Mouse (Mus musculus) testis, adult 2 months (tissue): ENCODE results near the gene Hist1h2bp. TPM values are rescaled to one million over a fixed set of nuclear protein-coding genes. Genes with fewer than 3 reads are reported as not detected.
"Not testable (repeated sequence)": the region's sequence is repeated elsewhere in the genome, so short reads cannot be mapped to it uniquely, and the experiment has no call there.

Source experiments
- H3K27ac ChIP-seq: fragments of 200-500 bp; 2 replicates; pipeline ENCODE4 v1.5.1; 2012; ENCODE audit warnings: low read depth, low read length; ENCODE audit not compliant: control insufficient read depth, insufficient read depth
- H3K27me3 ChIP-seq: fragments of 200-500 bp; 2 replicates; pipeline ENCODE4 v1.6.1; 2012; ENCODE audit warnings: mild to moderate bottlenecking, low read length, moderate library complexity; ENCODE audit not compliant: control insufficient read depth, insufficient read depth
- H3K36me3 ChIP-seq: fragments of 200-500 bp; 2 replicates; pipeline ENCODE4 v1.6.1; 2012; ENCODE audit warnings: mild to moderate bottlenecking, low read length; ENCODE audit not compliant: control insufficient read depth, insufficient read depth
- H3K4me1 ChIP-seq: fragments of 200-500 bp; 2 replicates; pipeline ENCODE4 v1.6.1; 2012; ENCODE audit warnings: low read length; ENCODE audit not compliant: control insufficient read depth, insufficient read depth
- H3K4me3 ChIP-seq: fragments of 200-500 bp; 2 replicates; pipeline ENCODE4 v1.5.1; 2012; ENCODE audit warnings: low read depth, mild to moderate bottlenecking, low read length, moderate library complexity, mixed read lengths; ENCODE audit not compliant: control insufficient read depth
- CTCF ChIP-seq: fragments of 200-500 bp; IDR thresholded peaks from 2 replicates; pipeline ENCODE4 v1.5.1; 2012; ENCODE audit warnings: low read depth, mild to moderate bottlenecking, inconsistent platforms, low read length, moderate library complexity; ENCODE audit not compliant: control insufficient read depth, insufficient read depth, insufficient replicate concordance
- POLR2A ChIP-seq: fragments of 200-500 bp; IDR thresholded peaks from 2 replicates; pipeline ENCODE4 v1.6.1; 2012; ENCODE audit warnings: low read depth, mild to moderate bottlenecking, inconsistent platforms, low read length, moderate library complexity; ENCODE audit not compliant: control insufficient read depth
- polyA plus RNA-seq: library from polyadenylated mRNA; depleted of rRNA; stranded (reverse); fragments of >200 nt; gene quantifications from 2 replicates; pipeline ENCODE4 v1.2.3, GENCODE M21; 2012; rRNA removed

Hist1h2bp gene
- 155 and 156 TPM in 2 replicates for polyA plus RNA-seq

- Histone ChIP-seq H3K4me3 (peak within 1 kb of the TSS; percentile 88), H3K27ac (peak within 1 kb of the TSS; percentile 84)
- not testable (repeated sequence) for H3K4me1 ChIP-seq, H3K36me3 ChIP-seq, H3K27me3 ChIP-seq
- TF ChIP-seq POLR2A = peak; percentile 63; the same call in 1 of the 2 replicates
Measured at GRCm38 (mm10) chr13:21786899-21787629, at the start of gene Hist1h2bp, which contains the start of gene Hist1h2an. TSS of gene Hist1h2bp (plus strand) at chr13:21787461. TSS of gene Hist1h2an (minus strand) at chr13:21787218.

GRCm38 (mm10) chr13:21745006-21745405 is 42.3 kb upstream of the Hist1h2bp start:
- no peaks in the 10 kb centered on the region for H3K4me1 ChIP-seq
- H3K27me3 ChIP-seq = no peaks in the 10 kb centered on the region
- H3K4me3 ChIP-seq = no peak overlapping the region
- H3K27ac ChIP-seq = no peak overlapping the region
- H3K36me3 ChIP-seq = no peaks in the 10 kb centered on the region
- TF ChIP-seq POLR2A (no peak), CTCF (no peak)

- H3K27me3 ChIP-seq = no peaks in the 10 kb centered on the region
- no peak overlapping the region for H3K4me3 ChIP-seq
- no peaks in the 10 kb centered on the region for H3K36me3 ChIP-seq
- peak overlapping the region; percentile 25 for H3K27ac ChIP-seq
- H3K4me1 ChIP-seq = peaks cover 3% of the 10 kb centered on the region
- no peak for TF ChIP-seq POLR2A
- TF ChIP-seq CTCF = no peak
Measured at GRCm38 (mm10) chr13:21749387-21750158, 37.7 kb upstream of the Hist1h2bp start.

- TF ChIP-seq POLR2A = peak; percentile 74
- Histone ChIP-seq H3K27ac (peak within 1 kb of the TSS; percentile 65), H3K4me3 (peak within 1 kb of the TSS; percentile 42)
- not testable (repeated sequence) for H3K4me1 ChIP-seq, H3K27me3 ChIP-seq, H3K36me3 ChIP-seq
Measured at GRCm38 (mm10) chr13:21750159-21751017, 36.9 kb upstream of the Hist1h2bp start, which contains the start of gene Hist1h4k. TSS of gene Hist1h4k (minus strand) at chr13:21750505.

GRCm38 (mm10) chr13:21751417-21751816 is 35.8 kb upstream of the Hist1h2bp start:
- H3K36me3 ChIP-seq = no peaks in the 10 kb centered on the region
- H3K4me3 ChIP-seq = no peak overlapping the region
- no peaks in the 10 kb centered on the region for H3K27me3 ChIP-seq
- no peak overlapping the region for H3K27ac ChIP-seq
- TF ChIP-seq POLR2A = no peak
- no peak for TF ChIP-seq CTCF
- peaks cover 3% of the 10 kb centered on the region for H3K4me1 ChIP-seq

GRCm38 (mm10) chr13:21751827-21752226 is 35.4 kb upstream of the Hist1h2bp start:
- H3K4me3 ChIP-seq = no peak overlapping the region
- TF ChIP-seq CTCF (no peak), POLR2A (no peak)
- peaks cover 3% of the 10 kb centered on the region for H3K4me1 ChIP-seq
- H3K36me3 ChIP-seq = no peaks in the 10 kb centered on the region
- no peak overlapping the region for H3K27ac ChIP-seq
- H3K27me3 ChIP-seq = no peaks in the 10 kb centered on the region

- no peak for TF ChIP-seq CTCF
- no peak for TF ChIP-seq POLR2A
- Histone ChIP-seq H3K4me3 (no peak overlapping the region), H3K27ac (no peak overlapping the region), H3K27me3 (no peaks in the 10 kb centered on the region), H3K36me3 (no peaks in the 10 kb centered on the region), H3K4me1 (peaks cover 3% of the 10 kb centered on the region)
Measured at GRCm38 (mm10) chr13:21752356-21752755, 34.9 kb upstream of the Hist1h2bp start.
